Mouse (Mus musculus): ENCODE measurements at regions not wholly inside any gene's neighbourhood (a gene's known extent, or its start where the extent isn't known, plus 50 kb on each side); places are given as distances from the start of the nearest gene placed in this dataset.

DNA sequence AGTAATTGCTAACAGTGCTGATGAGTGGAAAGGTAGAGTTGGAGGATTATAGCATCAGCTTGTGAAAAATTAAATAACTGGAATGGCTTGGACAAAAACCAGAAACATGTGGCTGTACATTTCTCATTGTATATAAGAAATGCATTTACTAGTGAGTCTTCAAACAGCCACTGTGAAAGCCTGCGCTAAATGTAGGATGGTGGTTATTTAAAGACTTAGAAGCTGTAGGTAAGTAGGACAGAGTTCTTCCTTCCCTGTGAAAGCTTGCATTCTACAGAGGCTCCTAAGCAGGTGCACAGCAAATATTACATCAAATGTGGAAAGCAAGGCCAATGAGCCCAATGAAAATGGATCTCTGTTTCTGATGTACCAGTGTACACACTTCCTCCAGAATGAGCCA lies 2999.5 kb upstream of the Gm6569 start:
- no peak overlapping the region for H3K4me3 ChIP-seq (ENCODE audit: insufficient read depth, low read depth, low read length)
- no peaks in the 10 kb centered on the region for H3K27me3 ChIP-seq (replicated peaks; ENCODE audit: control insufficient read depth, insufficient read depth, low read length)
- no peak for DNase-seq
- no peaks in the 10 kb centered on the region for H3K4me1 ChIP-seq (ENCODE audit: control insufficient read depth, insufficient read depth, low read length)
- no peak for TF ChIP-seq CTCF (conservative IDR thresholded peaks at IDR 0.05; ENCODE audit: insufficient read depth, insufficient read length, low read depth, low read length)
- TF ChIP-seq POLR2A (IDR thresholded peaks at IDR 0.05; ENCODE audit: low read depth, low read length), result no peak
- WGBS, result 87% methylated on average over 1 of the region's 1 CpGs
- H3K27ac ChIP-seq (ENCODE audit: insufficient read depth, low read depth, low read length), result no peak overlapping the region
- H3K36me3 ChIP-seq (ENCODE audit: control insufficient read depth, insufficient read depth, low read length), result no peaks in the 10 kb centered on the region

DNA sequence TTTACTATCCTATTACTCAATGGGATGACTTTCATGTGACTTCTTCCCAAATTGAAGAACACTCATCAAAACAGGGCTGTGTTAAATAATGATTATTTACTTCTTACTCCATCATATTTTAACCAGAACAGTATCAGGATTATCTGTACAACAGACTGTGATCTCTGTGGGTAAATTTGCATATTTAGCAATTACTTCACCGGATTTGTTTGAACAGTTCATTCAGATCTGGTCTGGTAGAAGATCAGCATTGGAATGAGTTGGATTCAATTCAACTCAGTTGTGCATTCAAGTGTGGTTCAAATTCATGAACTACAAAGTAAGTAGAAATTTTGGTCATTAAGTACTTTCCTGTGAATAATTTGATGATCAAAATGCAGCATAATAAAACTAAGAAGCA lies 2991.8 kb upstream of the Gm6569 start:
- DNase-seq, result no peak
- no peaks in the 10 kb centered on the region for H3K4me1 ChIP-seq (ENCODE audit: control insufficient read depth, insufficient read depth, low read length)

DNA sequence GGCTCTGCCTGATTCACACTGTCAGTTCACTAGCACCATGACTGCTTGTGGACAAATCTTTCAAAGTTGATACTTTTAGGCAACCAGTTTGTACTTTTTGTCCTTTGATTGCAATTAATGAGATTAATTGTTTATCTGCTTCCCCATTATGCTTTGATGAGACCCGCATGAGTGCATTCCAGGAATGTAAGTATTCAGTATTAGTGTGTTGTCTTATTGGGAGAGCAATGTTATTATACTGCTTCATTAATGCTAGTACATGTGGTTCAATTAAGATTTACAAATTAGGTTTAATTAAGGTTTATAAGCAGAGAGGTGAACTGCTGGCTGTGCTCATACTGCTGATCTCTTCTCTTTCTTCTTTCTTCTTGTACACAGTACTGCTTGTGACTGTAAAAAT lies 2984.7 kb upstream of the Gm6569 start:
- TF ChIP-seq POLR2A (IDR thresholded peaks at IDR 0.05; ENCODE audit: low read depth, low read length) (no peak), CTCF (conservative IDR thresholded peaks at IDR 0.05; ENCODE audit: insufficient read depth, insufficient read length, low read depth, low read length) (no peak)
- H3K27ac ChIP-seq (ENCODE audit: insufficient read depth, low read depth, low read length), result no peak overlapping the region
- H3K4me1 ChIP-seq (ENCODE audit: control insufficient read depth, insufficient read depth, low read length), result no peaks in the 10 kb centered on the region
- DNase-seq, result no peak
- H3K27me3 ChIP-seq (replicated peaks; ENCODE audit: control insufficient read depth, insufficient read depth, low read length), result no peaks in the 10 kb centered on the region
- 79% methylated on average over 1 of the region's 1 CpGs for WGBS
- no peak overlapping the region for H3K4me3 ChIP-seq (ENCODE audit: insufficient read depth, low read depth, low read length)
- no peaks in the 10 kb centered on the region for H3K36me3 ChIP-seq (ENCODE audit: control insufficient read depth, insufficient read depth, low read length)

More for the DNA sequence above, 2991.8 kb upstream of the Gm6569 start:
- WGBS, result 70% methylated on average over 1 of the region's 1 CpGs
- no peak overlapping the region for H3K27ac ChIP-seq (ENCODE audit: insufficient read depth, low read depth, low read length)
- H3K36me3 ChIP-seq (ENCODE audit: control insufficient read depth, insufficient read depth, low read length), result no peaks in the 10 kb centered on the region
- TF ChIP-seq CTCF (conservative IDR thresholded peaks at IDR 0.05; ENCODE audit: insufficient read depth, insufficient read length, low read depth, low read length) (no peak), POLR2A (IDR thresholded peaks at IDR 0.05; ENCODE audit: low read depth, low read length) (no peak)
- H3K27me3 ChIP-seq (replicated peaks; ENCODE audit: control insufficient read depth, insufficient read depth, low read length), result no peaks in the 10 kb centered on the region
- H3K4me3 ChIP-seq (ENCODE audit: insufficient read depth, low read depth, low read length), result no peak overlapping the region

DNA sequence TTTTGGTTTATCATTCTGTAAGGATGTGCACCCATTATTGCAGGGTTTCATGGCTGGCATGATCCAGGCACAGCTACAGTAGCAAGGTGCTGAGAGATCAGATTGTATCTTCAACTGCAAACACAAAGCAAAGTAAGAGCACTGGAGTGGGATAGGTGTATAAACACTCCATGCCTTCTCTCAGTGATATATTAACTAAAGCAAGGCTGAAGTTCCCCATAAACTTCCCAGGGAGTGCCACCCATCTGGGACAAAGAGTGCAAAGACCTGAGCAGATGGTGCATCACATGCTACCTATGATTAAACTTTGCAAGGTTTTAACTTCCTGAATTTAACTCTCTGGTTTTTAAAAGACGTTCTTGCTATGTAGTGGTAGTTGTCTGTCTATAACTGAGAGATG lies 2983.9 kb upstream of the Gm6569 start:
- TF ChIP-seq POLR2A (IDR thresholded peaks at IDR 0.05; ENCODE audit: low read depth, low read length), result no peak
- no peak for TF ChIP-seq CTCF (conservative IDR thresholded peaks at IDR 0.05; ENCODE audit: insufficient read depth, insufficient read length, low read depth, low read length)
- Histone ChIP-seq H3K27ac (ENCODE audit: insufficient read depth, low read depth, low read length) (no peak overlapping the region), H3K36me3 (ENCODE audit: control insufficient read depth, insufficient read depth, low read length) (no peaks in the 10 kb centered on the region), H3K27me3 (replicated peaks; ENCODE audit: control insufficient read depth, insufficient read depth, low read length) (no peaks in the 10 kb centered on the region), H3K4me3 (ENCODE audit: insufficient read depth, low read depth, low read length) (no peak overlapping the region), H3K4me1 (ENCODE audit: control insufficient read depth, insufficient read depth, low read length) (no peaks in the 10 kb centered on the region)
- DNase-seq, result peak; percentile 5
- WGBS, result 57% methylated on average over 1 of the region's 1 CpGs

Data from kidney, adult 2 months (tissue).